Mouse (Mus musculus) C2C12 (cell line): Measurements from ENCODE around the gene Atp2b4.

Experiments
- CEBPB ChIP-seq: IDR thresholded peaks from one replicate; pipeline ENCODE4 v1.6.1; 2011; ENCODE audit warnings: low read depth, mild to moderate bottlenecking, control low read depth, moderate library complexity
- CTCF ChIP-seq: IDR thresholded peaks from one replicate; pipeline ENCODE4 v1.5.1; 2011; ENCODE audit not compliant: control insufficient read depth, insufficient read depth, insufficient read length
- MAX ChIP-seq: IDR thresholded peaks from one replicate; pipeline ENCODE4 v1.6.1; 2011; ENCODE audit warnings: mild to moderate bottlenecking, control low read depth
- MYOD1 ChIP-seq: IDR thresholded peaks from one replicate; pipeline ENCODE4 v1.6.1; 2011; ENCODE audit warnings: low read depth; ENCODE audit not compliant: control insufficient read depth, insufficient read length
- USF1 ChIP-seq: IDR thresholded peaks from one replicate; pipeline ENCODE4 v1.6.1; 2011; ENCODE audit warnings: low read depth, mild to moderate bottlenecking, control low read depth, moderate library complexity

- TF ChIP-seq USF1 (no peak), MYOD1 (no peak), CTCF (no peak), MAX (no peak), CEBPB (no peak)
Measured at GRCm38 (mm10) chr1:133692195-133692594, 108.6 kb downstream of the Atp2b4 start.
